Mouse (Mus musculus) ovary, adult 18-20 months (tissue): ENCODE measurements at regions not wholly inside any gene's neighbourhood (a gene's known extent, or its start where the extent isn't known, plus 50 kb on each side); places are given as distances from the start of the nearest gene placed in this dataset.

Experiments used
- DNase-seq: peaks from one replicate; pipeline ENCODE4 v3.0.0; 2022; ENCODE audit warnings: low spot score, mixed read lengths

- no peak for DNase-seq
Observed at GRCm38 (mm10) chr15:86903006-86903405, 641.1 kb upstream of the Fam19a5 start.

GRCm38 (mm10) chr15:86913276-86913675 is 630.8 kb upstream of the Fam19a5 start:
- no peak for DNase-seq

GRCm38 (mm10) chr15:86917891-86918290 is 626.2 kb upstream of the Fam19a5 start:
- DNase-seq = no peak

GRCm38 (mm10) chr15:86919704-86920103 is 624.4 kb upstream of the Fam19a5 start:
- DNase-seq = no peak

- DNase-seq = no peak
Observed at GRCm38 (mm10) chr15:86920185-86920584, 623.9 kb upstream of the Fam19a5 start.

GRCm38 (mm10) chr15:86921401-86921800 is 622.7 kb upstream of the Fam19a5 start:
- no peak for DNase-seq

- no peak for DNase-seq
Observed at GRCm38 (mm10) chr15:86925081-86925749, 618.9 kb upstream of the Fam19a5 start.

- DNase-seq = no peak
Observed at GRCm38 (mm10) chr15:86932345-86933075, 611.6 kb upstream of the Fam19a5 start.

GRCm38 (mm10) chr15:86937364-86937763 is 606.7 kb upstream of the Fam19a5 start:
- DNase-seq = no peak

- DNase-seq = no peak
Observed at GRCm38 (mm10) chr15:86944529-86944928, 599.6 kb upstream of the Fam19a5 start.

GRCm38 (mm10) chr15:86952593-86952992 is 591.5 kb upstream of the Fam19a5 start:
- DNase-seq = no peak

- DNase-seq = no peak
Observed at GRCm38 (mm10) chr15:86957872-86958271, 586.2 kb upstream of the Fam19a5 start.

- DNase-seq = no peak
Observed at GRCm38 (mm10) chr15:86962921-86963320, 581.2 kb upstream of the Fam19a5 start.

GRCm38 (mm10) chr15:86963486-86963885 is 580.6 kb upstream of the Fam19a5 start:
- no peak for DNase-seq

GRCm38 (mm10) chr15:86971436-86971835 is 572.7 kb upstream of the Fam19a5 start:
- no peak for DNase-seq

GRCm38 (mm10) chr15:86996196-86996595 is 547.9 kb upstream of the Fam19a5 start:
- no peak for DNase-seq

GRCm38 (mm10) chr15:87018978-87019377 is 525.1 kb upstream of the Fam19a5 start:
- no peak for DNase-seq

- DNase-seq = no peak
Observed at GRCm38 (mm10) chr15:87045971-87046370, 498.1 kb upstream of the Fam19a5 start.

- no peak for DNase-seq
Observed at GRCm38 (mm10) chr15:87054186-87054585, 489.9 kb upstream of the Fam19a5 start.

GRCm38 (mm10) chr15:87064890-87065289 is 479.2 kb upstream of the Fam19a5 start:
- DNase-seq = no peak

- no peak for DNase-seq
Observed at GRCm38 (mm10) chr15:87068261-87068660, 475.8 kb upstream of the Fam19a5 start.

GRCm38 (mm10) chr15:87074559-87074958 is 469.5 kb upstream of the Fam19a5 start:
- DNase-seq = no peak

- DNase-seq = no peak
Observed at GRCm38 (mm10) chr15:87089827-87090226, 454.3 kb upstream of the Fam19a5 start.
